Mouse (Mus musculus): ENCODE results near the gene Nfib.
A peak's percentile ranks its signal among the peaks of the same experiment; 100 is the strongest.

The Nfib gene

GRCm38 (mm10) chr4:82538069-82538811 lies 167.3 kb downstream of the Nfib start:
- peak in 1 of 2 experiments; percentile 17 for DNase-seq

- peak in 1 of 2 experiments; percentile 38 for DNase-seq
Measured at GRCm38 (mm10) chr4:82537279-82537967, 168.1 kb downstream of the Nfib start.

- peak in 1 of 2 experiments; percentile 13 for DNase-seq
Measured at GRCm38 (mm10) chr4:82536435-82537278, 168.9 kb downstream of the Nfib start.

- DNase-seq, result no peak
Measured at GRCm38 (mm10) chr4:82535606-82536434, 169.7 kb downstream of the Nfib start.

GRCm38 (mm10) chr4:82533231-82533630 lies 172.3 kb downstream of the Nfib start:
- DNase-seq, result no peak

- DNase-seq, result peak in 1 of 2 experiments; percentile 24
Measured at GRCm38 (mm10) chr4:82532443-82533191, 172.9 kb downstream of the Nfib start.

GRCm38 (mm10) chr4:82531977-82532376 lies 173.6 kb downstream of the Nfib start:
- DNase-seq, result no peak

GRCm38 (mm10) chr4:82530875-82531353 lies 174.6 kb downstream of the Nfib start:
- peak in 1 of 2 experiments; percentile 45 for DNase-seq

- no peak for DNase-seq
Measured at GRCm38 (mm10) chr4:82528978-82529377, 176.6 kb downstream of the Nfib start.

GRCm38 (mm10) chr4:82519935-82520334 lies 185.6 kb downstream of the Nfib start:
- DNase-seq, result no peak

- DNase-seq, result no peak
Measured at GRCm38 (mm10) chr4:82518132-82518531, 187.4 kb downstream of the Nfib start.

GRCm38 (mm10) chr4:82517311-82517710 lies 188.2 kb downstream of the Nfib start:
- no peak for DNase-seq

- DNase-seq, result no peak
Measured at GRCm38 (mm10) chr4:82516211-82516795, 189.2 kb downstream of the Nfib start.

GRCm38 (mm10) chr4:82514921-82515320 lies 190.6 kb downstream of the Nfib start:
- DNase-seq, result no peak

- no peak for DNase-seq
Measured at GRCm38 (mm10) chr4:82514373-82514772, 191.2 kb downstream of the Nfib start.

- no peak for DNase-seq
Measured at GRCm38 (mm10) chr4:82513426-82513750, 192.2 kb downstream of the Nfib start.

- DNase-seq, result peak; percentile 97 to 98
Measured at GRCm38 (mm10) chr4:82512743-82513425, 192.7 kb downstream of the Nfib start.

GRCm38 (mm10) chr4:82512335-82512734 lies 193.2 kb downstream of the Nfib start:
- DNase-seq, result no peak

- DNase-seq, result peak; percentile 78 to 82
Measured at GRCm38 (mm10) chr4:82511524-82511923, 194.0 kb downstream of the Nfib start.

GRCm38 (mm10) chr4:82511001-82511513 lies 194.5 kb downstream of the Nfib start:
- DNase-seq, result peak; percentile 60 to 66

Data from kidney, adult 8-10 months (tissue).